Mouse (Mus musculus): ENCODE data around the gene Sf3a2. TPM values are rescaled to one million over a fixed set of nuclear protein-coding genes. Genes with fewer than 3 reads are reported as not detected.

Gene Sf3a2
- polyA plus RNA-seq, 1 experiment: 944 TPM

DNA sequence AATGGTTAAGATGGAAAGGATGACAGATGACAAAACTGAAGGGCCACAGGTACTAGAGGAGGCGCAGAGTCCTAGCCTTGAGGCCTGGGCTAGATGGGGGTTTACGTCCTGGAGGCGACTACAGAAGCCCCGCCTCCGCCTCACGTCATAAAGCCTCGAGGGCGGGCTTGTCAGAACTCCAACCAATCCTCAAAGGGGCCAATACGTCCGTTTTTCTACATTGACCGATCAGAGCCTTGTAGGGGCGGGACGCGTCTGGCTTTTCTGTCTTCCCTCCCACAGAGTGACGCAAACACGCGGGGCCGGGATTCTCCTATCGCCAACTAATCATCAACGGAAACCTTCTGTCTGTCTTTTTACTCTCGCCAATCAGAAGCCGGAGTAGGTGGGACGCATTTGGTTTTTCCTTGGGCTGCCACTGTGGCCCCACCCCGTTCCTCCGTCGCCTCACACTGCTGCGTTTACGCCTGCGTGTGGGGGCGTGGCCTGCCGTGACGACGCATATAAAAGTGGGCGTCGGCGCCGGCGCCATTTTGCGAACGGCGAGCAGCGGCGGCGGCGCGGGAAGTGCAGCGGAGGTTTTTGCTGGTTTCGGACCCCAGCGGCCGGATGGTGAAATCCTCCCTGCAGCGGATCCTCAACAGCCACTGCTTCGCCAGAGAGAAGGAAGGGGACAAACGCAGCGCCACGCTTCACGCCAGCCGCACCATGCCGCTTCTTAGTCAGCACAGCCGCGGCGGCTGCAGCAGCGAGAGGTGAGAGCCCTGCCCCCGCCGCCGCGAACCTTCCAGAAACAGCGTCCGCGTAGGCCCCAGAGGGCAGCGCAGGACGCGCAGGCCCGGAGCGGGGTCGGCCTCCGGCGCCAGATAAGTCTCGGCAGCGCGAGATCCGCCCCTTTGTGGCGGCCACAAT lies 28.4 kb downstream of the Sf3a2 start, which contains the start of gene Oaz1:
Oaz1 (plus strand) TSS at position 506 of the 912 bp plus-strand sequence.
- no peak for TF ChIP-seq GATA1 (IDR thresholded peaks at IDR 0.05; ENCODE audit: low read length)

DNA sequence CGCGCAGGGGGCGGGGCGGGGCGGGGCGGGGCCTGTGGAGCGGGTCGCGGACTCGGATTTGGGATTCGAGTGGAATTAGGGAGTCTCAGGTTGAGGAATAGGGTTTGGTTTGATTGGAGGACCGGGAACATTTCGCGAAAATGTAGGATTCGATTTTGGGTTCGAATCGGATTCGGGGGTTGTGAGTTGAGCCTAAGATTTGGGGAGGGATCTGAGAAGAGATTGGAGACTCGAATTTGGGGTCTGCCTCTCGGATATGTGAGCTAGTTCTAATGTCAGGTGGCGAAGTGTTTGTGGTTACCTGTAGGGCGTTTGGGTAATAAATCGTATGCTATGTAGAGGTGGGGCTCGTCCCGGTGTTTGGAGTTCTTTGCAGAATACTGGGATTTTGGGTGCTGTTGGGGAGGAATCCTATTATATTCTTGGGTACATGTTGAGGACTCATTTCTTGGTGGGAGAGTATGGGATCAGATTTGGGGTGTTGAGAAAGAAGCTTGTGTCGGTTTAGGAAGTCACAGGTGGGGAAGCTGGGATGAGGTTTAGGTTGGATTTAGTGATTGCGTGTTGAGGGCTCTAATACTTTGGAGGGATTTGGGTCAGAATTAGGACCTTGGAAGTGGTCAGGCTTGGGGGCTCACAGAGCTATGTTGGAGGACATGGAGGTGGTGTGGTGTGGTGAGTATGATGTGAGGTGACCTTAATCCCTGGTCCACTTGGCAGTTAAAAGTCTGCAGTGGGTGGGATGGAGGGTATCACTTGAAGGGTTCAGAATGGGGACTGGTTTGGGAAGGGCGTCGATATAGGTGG lies 29.3 kb downstream of the Sf3a2 start:
- TF ChIP-seq GATA1 (IDR thresholded peaks at IDR 0.05; ENCODE audit: low read length): no peak

DNA sequence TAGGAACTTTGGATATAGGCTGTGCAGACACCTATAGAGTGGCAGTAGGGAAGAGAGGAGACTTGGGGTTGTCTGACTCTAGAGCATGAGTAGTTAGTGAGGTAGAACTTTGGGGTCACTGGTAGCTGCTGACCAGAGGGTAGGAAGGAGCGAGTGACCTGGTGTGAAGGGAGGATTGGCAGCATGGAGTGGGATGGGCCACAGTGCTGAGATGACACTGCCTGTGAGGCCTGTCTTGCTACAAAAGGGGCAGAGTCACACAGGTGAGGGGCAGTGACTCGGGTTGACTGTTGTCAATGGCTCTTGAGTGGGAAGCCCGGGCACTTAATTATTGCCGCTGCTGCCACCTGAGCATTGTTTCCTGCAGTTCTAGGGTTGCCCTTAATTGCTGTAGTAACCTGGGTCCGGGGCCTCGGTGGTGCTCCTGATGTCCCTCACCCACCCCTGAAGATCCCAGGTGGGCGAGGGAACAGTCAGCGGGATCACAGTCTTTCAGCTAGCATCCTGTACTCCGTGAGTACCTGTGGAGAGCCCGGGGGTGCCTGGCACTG lies 29.9 kb downstream of the Sf3a2 start:
- no peak for TF ChIP-seq GATA1 (IDR thresholded peaks at IDR 0.05; ENCODE audit: low read length)

DNA sequence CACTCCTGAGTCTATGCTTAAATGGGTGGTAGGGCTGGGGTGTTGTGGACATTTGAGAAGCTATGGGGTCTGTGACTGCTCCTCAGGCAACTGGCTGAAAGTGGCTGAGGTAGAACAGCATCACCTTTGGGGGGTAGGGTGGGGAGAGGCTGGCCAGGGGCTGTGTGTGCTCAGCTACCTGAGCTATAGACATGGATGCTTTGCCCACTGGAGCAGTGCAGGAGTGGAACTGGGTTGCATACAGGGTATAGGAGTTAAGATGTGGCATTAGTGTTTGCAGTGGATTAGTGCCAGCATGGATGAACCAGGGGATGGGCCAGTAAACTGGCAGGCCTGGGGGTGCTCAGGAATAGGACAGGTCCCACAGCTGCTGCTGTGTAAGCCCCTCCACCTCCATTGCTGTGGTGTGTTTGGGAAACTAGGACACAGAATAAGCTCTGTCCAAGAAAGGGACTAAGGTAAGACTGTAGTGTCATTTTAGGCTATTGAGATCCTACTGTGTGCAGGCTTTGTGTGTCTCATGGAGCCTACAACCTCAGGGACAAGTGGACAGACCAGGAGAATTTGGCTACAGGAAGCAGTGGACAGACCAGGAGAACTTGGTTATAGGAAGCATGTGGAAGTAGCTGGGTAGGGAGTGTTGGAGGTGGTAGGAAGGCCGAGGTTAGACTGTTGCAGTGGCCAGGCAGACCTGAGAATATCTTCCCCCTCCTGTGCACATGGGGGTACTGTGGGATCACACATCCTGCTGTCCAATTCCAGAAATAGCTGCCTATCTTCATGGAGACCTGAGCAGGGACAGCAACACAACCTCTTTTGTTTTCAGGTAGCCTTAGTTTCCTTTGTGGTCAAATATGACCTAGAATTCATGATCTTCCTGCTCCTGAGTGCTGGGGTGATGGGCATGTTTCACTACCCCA lies 31.6 kb downstream of the Sf3a2 start:
- TF ChIP-seq GATA1 (IDR thresholded peaks at IDR 0.05; ENCODE audit: low read length): no peak

DNA sequence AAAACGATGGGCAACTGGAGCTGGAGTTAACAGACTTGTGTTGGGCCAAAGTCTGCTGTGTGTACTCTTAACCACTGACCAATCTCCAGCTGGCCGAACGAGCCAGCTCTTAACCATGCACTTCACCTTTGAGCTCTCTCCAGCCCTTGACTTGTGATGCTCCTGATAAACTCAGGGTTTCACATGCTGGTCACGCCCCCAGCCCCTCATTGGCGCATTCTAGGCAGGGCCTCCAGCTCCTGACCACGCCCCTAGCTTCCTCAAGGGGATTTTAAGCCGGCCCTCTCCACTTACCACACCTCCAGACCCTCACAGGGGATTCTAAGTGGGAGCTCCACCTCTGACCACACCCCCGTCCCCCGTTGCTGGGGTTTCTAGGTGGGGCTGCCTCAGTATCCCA lies 33.1 kb downstream of the Sf3a2 start:
- no peak for TF ChIP-seq GATA1 (IDR thresholded peaks at IDR 0.05; ENCODE audit: low read length)

DNA sequence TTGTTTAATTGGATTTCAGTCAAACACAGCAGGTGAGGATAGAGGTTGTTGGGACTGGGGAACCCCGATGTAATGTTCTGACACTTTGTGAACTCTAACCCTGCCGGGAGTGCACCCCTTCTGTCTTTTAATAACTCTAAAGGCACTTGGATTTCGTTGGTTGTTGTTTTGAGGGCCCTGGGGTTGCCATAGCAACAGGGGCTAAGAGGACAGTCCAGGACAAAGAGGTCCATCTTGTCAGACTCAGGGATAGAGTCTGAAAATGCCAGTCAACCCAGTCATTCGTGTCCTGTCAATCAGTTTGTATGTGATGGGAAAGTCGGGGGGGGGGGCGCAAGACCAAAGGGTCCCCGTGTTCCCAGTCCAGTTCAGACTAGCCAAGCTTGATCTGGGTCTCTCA lies 34.8 kb downstream of the Sf3a2 start:
- TF ChIP-seq GATA1 (IDR thresholded peaks at IDR 0.05; ENCODE audit: low read length): no peak

DNA sequence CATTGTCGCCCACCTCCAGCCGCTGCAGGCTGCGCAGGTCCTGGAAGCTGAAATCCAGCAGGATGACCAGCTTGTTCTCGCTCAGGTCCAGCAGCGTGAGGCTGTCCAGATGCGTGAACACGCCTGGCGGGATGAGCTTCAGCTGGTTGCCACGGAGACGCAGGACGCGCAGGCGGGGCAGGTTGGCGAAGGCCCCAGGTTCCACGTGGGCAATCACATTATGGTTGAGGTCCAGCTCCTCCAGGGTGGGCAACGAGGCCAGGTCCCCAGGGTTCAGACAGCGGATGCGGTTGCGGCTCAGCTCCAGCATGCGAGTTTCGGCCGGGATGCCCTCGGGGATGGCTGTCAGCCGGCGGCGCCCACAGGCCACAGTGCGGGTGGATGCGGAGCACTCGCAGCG lies 37.6 kb downstream of the Sf3a2 start:
- TF ChIP-seq GATA1 (IDR thresholded peaks at IDR 0.05; ENCODE audit: low read length): no peak

DNA sequence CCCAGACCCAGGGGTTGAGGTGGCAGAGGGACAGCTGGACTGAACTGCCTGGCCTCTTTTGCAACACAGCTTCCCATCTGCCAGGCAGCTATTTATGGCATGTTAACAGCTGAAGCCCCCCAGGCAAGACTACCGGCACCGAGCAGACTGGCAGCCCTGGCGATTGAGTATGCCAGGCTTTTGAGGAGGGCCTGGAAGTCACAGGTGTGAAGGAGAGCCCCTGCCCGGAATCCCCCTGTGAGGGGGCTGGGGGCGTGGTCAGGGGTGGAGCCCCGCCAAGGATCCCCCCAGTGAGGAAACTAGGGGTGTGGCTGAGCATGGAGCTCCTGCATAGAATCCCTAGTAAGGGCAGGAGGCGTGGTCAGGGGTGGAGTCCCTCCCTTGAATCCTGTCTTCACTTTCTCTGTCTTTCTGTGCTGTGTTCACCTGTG lies 39.0 kb downstream of the Sf3a2 start:
- no peak for TF ChIP-seq GATA1 (IDR thresholded peaks at IDR 0.05; ENCODE audit: low read length)

DNA sequence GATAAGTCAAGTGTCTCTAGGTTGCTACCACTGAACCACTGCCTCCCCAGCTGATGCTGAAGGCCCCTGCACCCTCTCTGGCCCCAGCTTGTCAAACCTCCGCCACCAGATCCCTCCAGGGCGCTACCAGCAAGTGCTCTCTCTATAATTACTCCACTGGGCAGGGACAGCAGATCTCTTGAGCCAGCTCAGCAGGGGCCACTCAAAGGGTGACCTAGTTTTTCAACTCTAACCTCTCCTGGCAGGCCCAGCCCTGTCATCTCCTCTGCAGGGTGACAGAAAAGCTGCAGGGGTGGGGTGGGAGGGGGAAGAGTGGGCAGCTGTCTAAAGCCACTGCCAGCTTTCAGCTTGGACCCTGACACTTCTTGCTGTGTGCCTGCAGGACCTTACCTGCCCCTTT lies 39.8 kb downstream of the Sf3a2 start:
- TF ChIP-seq GATA1 (IDR thresholded peaks at IDR 0.05; ENCODE audit: low read length): no peak

DNA sequence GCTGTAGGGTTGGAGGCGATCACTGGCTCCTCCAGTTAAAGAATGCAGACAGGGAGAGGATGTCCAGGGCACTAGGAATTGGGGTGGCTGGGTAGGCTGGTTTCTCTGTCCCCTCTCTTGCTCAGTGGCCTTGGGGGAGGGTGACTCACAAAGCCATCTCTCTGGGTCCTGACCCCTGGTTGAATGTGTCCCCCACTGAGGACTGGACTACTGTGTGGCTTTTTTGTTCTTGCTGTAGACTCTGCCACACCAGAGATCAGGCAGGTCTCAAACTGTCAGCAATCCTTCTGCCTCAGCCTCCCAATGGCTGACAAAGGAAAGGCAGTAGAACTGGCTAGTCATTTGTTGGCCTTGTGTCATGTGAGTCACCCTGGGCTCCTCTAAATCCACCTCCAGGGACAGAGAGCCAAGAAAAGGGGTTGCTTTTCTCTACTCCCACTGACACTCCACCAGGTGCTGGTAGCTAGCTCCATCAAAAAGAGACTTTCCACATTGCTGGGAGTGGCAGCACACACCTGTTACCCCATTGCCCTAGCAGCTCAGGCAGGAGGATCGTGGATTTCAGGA lies 40.4 kb downstream of the Sf3a2 start:
- no peak for TF ChIP-seq GATA1 (IDR thresholded peaks at IDR 0.05; ENCODE audit: low read length)

DNA sequence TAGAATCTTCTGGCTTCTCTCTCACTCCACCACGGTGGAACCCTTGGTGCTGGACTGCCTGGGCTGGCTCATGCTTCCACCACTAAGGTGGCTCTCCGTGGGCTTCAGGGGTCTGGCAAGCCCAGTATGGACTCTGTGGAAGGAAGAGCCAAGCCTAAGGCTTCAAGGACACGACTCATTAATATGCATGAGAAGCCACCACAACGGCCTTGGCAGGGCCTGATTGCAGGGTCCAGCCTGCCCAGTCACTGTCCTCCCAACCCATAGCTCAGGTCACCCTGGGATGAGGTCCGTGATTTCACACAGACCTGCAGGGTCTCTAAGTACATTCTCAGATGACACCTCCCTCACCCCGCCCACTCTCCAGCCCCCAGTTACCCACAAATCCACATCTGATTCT lies 41.9 kb downstream of the Sf3a2 start:
- TF ChIP-seq GATA1 (IDR thresholded peaks at IDR 0.05; ENCODE audit: low read length): no peak

DNA sequence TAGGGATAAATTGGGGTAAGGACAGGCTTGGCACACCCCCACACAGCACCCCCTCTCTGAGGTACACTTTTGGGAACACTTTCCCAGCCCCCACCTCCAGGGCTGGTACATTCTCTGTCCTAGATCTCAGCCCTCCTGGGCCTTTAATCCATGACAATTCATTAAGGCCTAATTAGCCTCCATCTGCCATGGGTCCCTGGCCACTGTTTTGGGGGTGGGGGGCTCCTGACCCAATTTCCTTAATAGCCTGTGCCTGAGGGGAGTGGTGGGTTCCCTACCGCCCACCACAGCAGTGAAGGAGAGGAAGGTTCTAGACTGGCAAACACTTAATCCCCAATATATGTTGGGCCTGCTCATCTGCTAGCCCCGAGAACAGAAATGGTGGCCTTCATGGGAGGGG lies 43.7 kb downstream of the Sf3a2 start:
- TF ChIP-seq GATA1 (IDR thresholded peaks at IDR 0.05; ENCODE audit: low read length): no peak

DNA sequence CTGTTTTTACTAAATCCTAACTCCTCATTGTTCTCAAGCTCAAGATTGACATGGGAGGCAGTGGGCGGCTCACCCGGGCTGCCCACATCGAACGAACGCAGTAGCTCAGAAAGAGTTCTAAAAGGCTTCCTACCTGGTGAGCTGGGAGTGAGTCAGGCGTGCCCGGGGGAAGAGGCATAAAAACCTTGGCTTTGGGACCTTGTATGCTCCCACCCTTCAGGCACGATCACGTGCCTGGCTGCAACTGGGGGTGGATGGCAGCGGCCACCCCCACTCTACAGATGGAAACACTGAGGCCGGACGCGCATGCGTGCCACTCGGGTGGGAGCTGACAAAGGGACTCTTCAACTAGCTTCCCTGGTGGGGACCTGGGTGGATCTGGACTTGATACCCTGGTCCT lies 44.3 kb downstream of the Sf3a2 start:
- TF ChIP-seq GATA1 (IDR thresholded peaks at IDR 0.05; ENCODE audit: low read length): no peak

DNA sequence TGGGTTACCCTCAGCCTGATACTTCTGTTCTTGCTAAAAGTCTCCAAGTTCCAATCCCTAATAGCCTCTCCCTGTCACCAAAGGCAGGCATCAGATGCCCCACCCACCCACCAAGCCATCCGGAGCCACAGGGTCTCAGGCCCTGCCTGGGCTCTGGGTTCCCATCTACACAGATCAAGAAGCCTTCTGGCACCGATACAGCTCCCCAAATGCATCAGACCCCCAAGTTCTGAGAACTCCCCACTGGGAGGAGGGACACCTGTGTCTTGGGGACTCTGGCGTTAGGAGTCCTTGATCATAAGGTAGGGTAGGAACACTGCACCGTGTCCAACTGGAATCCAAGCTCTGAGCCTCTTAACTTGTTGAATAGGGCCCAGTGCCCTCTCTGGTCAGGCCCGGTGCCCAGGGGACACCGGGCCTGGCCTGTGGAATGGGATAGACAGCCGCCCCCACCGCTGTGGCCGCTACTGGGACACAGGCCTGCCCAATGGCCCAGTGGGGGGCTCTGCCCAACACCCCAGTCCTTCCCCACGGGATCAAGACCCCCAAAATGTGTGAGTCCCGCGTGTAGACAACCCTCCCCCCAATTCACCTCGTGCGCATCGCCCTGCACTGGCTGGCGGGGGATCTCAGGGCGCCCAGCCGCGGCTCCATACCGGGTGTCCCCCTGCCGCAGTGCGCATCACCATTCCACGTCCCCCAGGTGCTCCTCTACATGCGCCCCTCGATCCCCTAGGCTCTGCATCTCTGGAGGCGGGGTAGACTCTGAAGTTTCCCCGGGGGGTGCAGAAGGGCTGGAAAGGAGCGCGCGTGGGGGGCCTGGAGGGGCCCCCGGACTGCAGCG lies 45.3 kb downstream of the Sf3a2 start:
- no peak for TF ChIP-seq GATA1 (IDR thresholded peaks at IDR 0.05; ENCODE audit: low read length)

All from G1E-ER4 (cell line).